Mouse (Mus musculus) liver, embryonic 14.5 days (tissue): ENCODE data around the gene Ets1.

Source experiments
- CTCF ChIP-seq: IDR thresholded peaks from 2 replicates; pipeline ENCODE4 v1.5.1; 2016; ENCODE audit warnings: antibody characterized with exemption, low read depth, control low read depth
- EP300 ChIP-seq: IDR thresholded peaks from 2 replicates; pipeline ENCODE4 v1.6.1; 2016; ENCODE audit warnings: antibody characterized with exemption, low read depth

DNA sequence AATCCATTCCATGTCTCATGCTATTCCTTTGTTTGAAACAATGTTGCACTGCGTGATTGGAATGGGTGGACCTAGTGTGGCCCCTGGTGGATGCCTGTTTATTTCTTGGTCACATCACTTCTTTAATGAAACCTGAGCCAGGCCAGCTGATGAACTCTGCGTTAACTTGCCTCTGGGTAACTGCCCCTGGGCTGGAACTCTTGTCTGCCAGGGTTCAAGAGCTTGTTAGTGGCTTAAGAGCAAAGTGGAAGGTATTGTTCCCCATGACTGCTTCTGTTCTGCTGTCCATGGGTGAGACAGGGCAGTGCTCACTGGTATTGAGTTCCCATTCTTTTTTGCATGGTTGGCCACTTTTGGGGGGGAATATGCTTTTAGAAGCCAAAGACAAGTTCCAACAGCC, 85.1 kb downstream of the Ets1 start:
- no peak for TF ChIP-seq CTCF
- no peak for TF ChIP-seq EP300
